Mouse (Mus musculus) neural tube, embryonic 11.5 days (tissue): Measurements from ENCODE around the gene Tpm4. TPM values are rescaled to one million over a fixed set of nuclear protein-coding genes. Genes with fewer than 3 reads are reported as not detected.
A peak's percentile ranks its signal among the peaks of the same experiment; 100 is the strongest.

Experiments
- ATAC-seq: fragments of 200-750 bp; cut with Nextera tagmentation; 2 replicates; pipeline ENCODE4 v1.8.0; 2017; ENCODE audit warnings: moderate number of reproducible peaks, mild to moderate bottlenecking, moderate TSS enrichment, moderate library complexity; ENCODE audit not compliant: insufficient read depth, low FRiP score, low TSS enrichment
- DNase-seq: peaks from one replicate; pipeline ENCODE4 v3.0.0-alpha.2; 2015; ENCODE audit warnings: low spot score
- H3K27ac ChIP-seq: fragments of 300-500 bp; sonication (generic); 2 replicates; pipeline ENCODE4 v1.5.1; 2014; ENCODE audit warnings: low read depth, mild to moderate bottlenecking, low read length
- H3K27me3 ChIP-seq: fragments of 300-500 bp; sonication (generic); 2 replicates; pipeline ENCODE4 v1.6.1; 2014; ENCODE audit warnings: mild to moderate bottlenecking, low read length, mixed read lengths; ENCODE audit not compliant: control insufficient read depth, insufficient read depth
- H3K36me3 ChIP-seq: fragments of 300-500 bp; sonication (generic); 2 replicates; pipeline ENCODE4 v1.6.1; 2014; ENCODE audit warnings: mild to moderate bottlenecking, low read length, moderate library complexity, mixed read lengths; ENCODE audit not compliant: control insufficient read depth, insufficient read depth
- H3K4me1 ChIP-seq: fragments of 300-500 bp; sonication (generic); 2 replicates; pipeline ENCODE4 v1.6.1; 2014; ENCODE audit warnings: low read length, mixed read lengths; ENCODE audit not compliant: control insufficient read depth, insufficient read depth
- H3K4me2 ChIP-seq: fragments of 300-500 bp; sonication (generic); 2 replicates; pipeline ENCODE4 v1.6.1; 2014; ENCODE audit warnings: low read depth, mild to moderate bottlenecking, moderate library complexity
- H3K4me3 ChIP-seq: fragments of 300-500 bp; sonication (generic); 2 replicates; pipeline ENCODE4 v1.5.1; 2014; ENCODE audit warnings: low read depth, low read length
- H3K9ac ChIP-seq: fragments of 300-500 bp; sonication (generic); 2 replicates; pipeline ENCODE4 v1.6.1; 2014; ENCODE audit warnings: mild to moderate bottlenecking, low read length
- H3K9me3 ChIP-seq: fragments of 300-500 bp; sonication (generic); 2 replicates; pipeline ENCODE4 v1.6.1; 2016; ENCODE audit warnings: low read length; ENCODE audit not compliant: control insufficient read depth
- WGBS: fragments of 180-500 bp; shearing (Covaris S2); extraction: QIAGEN DNeasy Blood & Tissue Kit; methylation state at CpG from one replicate; pipeline ENCODE4 v1.1.7; 2014; 5-methylcytosine and 5-hydroxymethylcytosine counted together
- polyA plus RNA-seq: library from polyadenylated mRNA; unstranded; fragments of >200 nt; fragmentation: Nextera tagmentation; extraction: Ambion mirVana; gene quantifications from 2 replicates; pipeline ENCODE4 v1.2.1, GENCODE M21; 2014

Gene Tpm4
- polyA plus RNA-seq, 1 experiment from 2014 or later: 554 TPM

DNA sequence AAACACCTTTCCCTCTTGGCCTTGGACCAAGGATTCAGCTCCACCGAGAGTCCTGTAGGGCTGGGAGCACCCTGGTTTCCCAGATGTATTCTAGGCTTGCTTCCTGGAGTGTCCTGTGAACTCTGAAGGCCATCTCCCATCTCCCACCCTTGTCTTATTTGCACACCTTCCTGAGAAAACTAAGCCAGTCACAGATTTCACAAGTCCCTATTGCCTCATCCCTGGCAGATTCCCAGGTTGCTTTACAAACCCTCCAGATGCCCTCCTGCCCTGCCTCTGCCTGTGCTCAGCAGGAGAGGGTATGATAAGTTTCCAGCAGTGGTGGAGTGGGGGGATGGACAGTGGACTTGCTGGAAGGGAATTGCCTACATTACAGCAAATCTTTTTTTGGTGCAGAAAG is 11.3 kb downstream of the Tpm4 start:
- ATAC-seq (no peak), DNase-seq (no peak)
- Histone ChIP-seq H3K9ac (no peak overlapping the region), H3K27me3 (no peaks in the 10 kb centered on the region), H3K4me1 (no peaks in the 10 kb centered on the region), H3K36me3 (peaks cover 27% of the 10 kb centered on the region), H3K4me2 (no peak overlapping the region), H3K9me3 (no peaks in the 10 kb centered on the region), H3K4me3 (no peak overlapping the region), H3K27ac (no peak overlapping the region)
- WGBS: 85% methylated on average over 1 of the region's 1 CpGs

DNA sequence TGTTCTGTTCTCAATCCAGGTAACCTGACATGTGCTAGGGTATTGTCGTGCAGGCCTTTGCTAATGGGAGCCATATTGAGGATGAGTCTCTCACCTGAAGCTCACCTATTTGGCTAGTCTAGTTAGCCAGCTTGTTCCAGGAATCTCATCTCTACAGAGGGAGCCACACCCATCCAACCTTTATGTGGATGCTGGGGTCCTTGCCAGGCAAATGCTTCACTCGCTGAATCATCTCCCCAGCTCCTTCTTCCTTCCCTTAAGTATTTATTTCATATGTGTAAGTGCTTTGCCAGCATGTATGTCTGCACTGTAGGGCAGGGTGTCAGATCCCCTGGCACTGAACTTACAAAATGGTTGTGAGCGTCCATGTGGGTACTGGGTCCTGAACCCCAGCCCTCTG is 11.8 kb downstream of the Tpm4 start:
- H3K36me3 ChIP-seq: peaks cover 27% of the 10 kb centered on the region
- DNase-seq (no peak), ATAC-seq (no peak)
- H3K27ac ChIP-seq: no peak overlapping the region
- H3K27me3 ChIP-seq: no peaks in the 10 kb centered on the region
- H3K9ac ChIP-seq: no peak overlapping the region
- H3K9me3 ChIP-seq: no peaks in the 10 kb centered on the region
- no peaks in the 10 kb centered on the region for H3K4me1 ChIP-seq
- no peak overlapping the region for H3K4me3 ChIP-seq
- H3K4me2 ChIP-seq: no peak overlapping the region
- WGBS: 96% methylated on average over 3 of the region's 3 CpGs

DNA sequence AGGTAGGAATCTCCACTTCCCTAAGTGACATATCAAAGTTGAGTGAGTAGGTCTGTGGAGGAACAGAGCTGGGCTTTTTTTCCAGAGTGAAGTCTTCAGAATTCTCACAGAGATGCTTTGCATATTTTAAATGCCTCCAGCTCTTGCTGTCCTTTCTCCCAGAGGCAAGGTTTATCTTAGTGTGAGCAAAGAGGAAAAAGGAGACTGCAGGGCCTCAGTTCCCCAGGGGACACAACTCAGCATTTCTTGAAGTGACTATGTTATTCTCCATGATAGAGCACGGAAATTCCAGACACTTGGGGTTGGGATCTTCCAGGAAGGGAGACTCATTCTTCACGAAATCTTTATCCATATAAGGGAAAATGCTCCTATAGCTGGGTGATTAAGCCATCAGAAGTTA is 12.5 kb downstream of the Tpm4 start:
- Histone ChIP-seq H3K27ac (no peak overlapping the region), H3K4me2 (no peak overlapping the region), H3K36me3 (peaks cover 26% of the 10 kb centered on the region), H3K9ac (no peak overlapping the region), H3K4me1 (no peaks in the 10 kb centered on the region), H3K4me3 (no peak overlapping the region), H3K27me3 (no peaks in the 10 kb centered on the region), H3K9me3 (no peaks in the 10 kb centered on the region)
- DNase-seq (no peak), ATAC-seq (no peak)
- WGBS: 87% methylated on average over 2 of the region's 2 CpGs

DNA sequence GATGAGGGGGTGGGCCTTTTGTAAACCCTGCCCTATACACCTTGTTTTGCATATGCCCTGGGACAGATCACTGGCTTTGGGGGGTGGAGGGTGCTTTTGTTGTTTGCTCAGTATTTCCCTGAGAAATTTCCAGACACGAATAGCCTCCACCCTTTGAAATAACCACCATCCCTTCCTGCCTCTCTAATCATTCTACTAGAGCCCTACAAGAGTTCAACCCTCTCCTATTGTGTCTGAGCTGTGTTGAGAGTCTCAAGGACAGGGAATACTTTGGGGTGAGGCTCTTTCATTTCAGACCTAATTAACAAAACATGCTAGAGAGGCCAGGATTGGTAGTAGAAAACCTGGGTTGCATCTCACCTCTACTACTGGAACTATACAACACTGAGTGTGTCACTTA is 14.3 kb downstream of the Tpm4 start:
- Histone ChIP-seq H3K9ac (no peak overlapping the region), H3K27me3 (no peaks in the 10 kb centered on the region), H3K27ac (no peak overlapping the region), H3K4me1 (no peaks in the 10 kb centered on the region), H3K36me3 (peaks cover 21% of the 10 kb centered on the region), H3K9me3 (no peaks in the 10 kb centered on the region), H3K4me3 (no peak overlapping the region), H3K4me2 (no peak overlapping the region)
- 81% methylated on average over 1 of the region's 1 CpGs for WGBS
- ATAC-seq: no peak
- no peak for DNase-seq

DNA sequence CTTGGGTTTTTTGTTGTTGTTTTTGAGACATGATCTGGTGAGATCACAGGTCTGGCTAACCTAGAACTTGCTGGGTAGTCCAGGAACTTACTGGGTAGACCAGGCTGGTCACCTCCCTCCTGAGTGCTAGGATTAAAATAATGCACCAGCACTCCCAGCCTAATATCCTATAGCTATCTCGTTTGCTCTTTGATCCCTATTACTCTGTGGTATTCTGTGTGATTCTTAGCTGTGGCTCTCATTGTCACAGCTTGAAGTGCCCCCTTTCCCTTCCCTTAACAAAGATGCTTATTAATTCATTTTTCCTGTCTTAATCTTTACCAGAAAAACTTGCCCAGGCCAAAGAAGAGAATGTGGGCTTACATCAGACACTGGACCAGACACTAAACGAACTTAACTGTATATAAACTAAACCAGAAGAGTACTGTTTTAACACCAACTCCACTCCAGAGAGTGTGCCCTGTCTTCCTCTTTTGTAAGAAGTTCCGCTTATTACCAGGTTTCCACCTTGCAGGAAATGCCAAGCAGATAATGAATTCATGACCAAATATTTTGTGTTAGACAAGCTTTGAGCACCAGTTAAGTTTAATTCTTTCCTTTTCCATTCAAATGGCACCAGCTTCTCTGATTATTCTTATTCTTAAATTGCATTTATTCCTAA is 16.8 kb downstream of the Tpm4 start:
- Histone ChIP-seq H3K4me1 (no peaks in the 10 kb centered on the region), H3K9ac (no peak overlapping the region), H3K36me3 (peaks cover 5% of the 10 kb centered on the region), H3K9me3 (no peaks in the 10 kb centered on the region), H3K4me3 (no peak overlapping the region), H3K27me3 (no peaks in the 10 kb centered on the region), H3K4me2 (no peak overlapping the region), H3K27ac (no peak overlapping the region)
- WGBS: 88% methylated on average over 3 of the region's 3 CpGs
- no peak for ATAC-seq
- no peak for DNase-seq

DNA sequence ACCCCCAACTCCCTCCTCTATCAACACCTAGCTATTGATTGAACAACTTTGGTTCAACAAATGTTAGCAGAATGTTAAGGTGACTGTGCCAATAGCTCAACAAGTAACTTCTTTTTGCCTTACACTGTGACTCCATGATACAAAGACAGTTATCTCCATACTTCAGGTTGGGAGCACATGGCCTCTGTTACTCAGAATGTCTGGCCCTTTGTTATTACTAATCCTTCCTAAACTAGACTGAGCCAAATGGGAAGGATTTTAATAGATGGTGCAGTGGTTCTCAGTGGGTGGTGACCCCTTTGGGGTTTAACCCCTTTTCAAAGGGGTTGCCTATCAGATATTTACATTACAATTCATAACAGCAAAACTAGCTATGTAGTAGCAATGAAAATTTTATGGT is 18.6 kb downstream of the Tpm4 start:
- ATAC-seq: no peak
- Histone ChIP-seq H3K27me3 (no peaks in the 10 kb centered on the region), H3K9ac (no peak overlapping the region), H3K9me3 (no peaks in the 10 kb centered on the region), H3K4me1 (no peaks in the 10 kb centered on the region), H3K27ac (no peak overlapping the region), H3K36me3 (no peaks in the 10 kb centered on the region; the same call in 1 of the 2 replicates), H3K4me2 (no peak overlapping the region), H3K4me3 (no peak overlapping the region)
- no peak for DNase-seq

DNA sequence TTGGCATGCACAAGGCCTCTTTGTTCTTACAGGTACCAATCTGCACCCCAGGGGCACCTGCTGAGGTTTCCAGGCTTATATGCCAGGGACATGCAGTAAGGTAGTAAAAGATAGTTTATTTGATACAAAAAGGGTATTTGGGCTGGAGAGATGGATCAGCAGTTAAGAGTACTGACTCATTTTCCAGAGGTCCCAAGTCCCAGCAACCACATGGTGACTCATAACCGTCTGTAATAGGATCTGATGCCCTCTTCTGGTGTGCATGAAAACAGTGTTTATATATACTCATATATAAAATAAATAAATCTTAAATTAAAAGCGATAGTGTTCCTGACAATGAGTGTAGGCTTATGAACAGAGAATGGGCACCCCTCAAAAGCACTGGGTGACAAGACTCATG is 23.3 kb downstream of the Tpm4 start:
- no peaks in the 10 kb centered on the region for H3K27me3 ChIP-seq
- ATAC-seq: no peak

DNA sequence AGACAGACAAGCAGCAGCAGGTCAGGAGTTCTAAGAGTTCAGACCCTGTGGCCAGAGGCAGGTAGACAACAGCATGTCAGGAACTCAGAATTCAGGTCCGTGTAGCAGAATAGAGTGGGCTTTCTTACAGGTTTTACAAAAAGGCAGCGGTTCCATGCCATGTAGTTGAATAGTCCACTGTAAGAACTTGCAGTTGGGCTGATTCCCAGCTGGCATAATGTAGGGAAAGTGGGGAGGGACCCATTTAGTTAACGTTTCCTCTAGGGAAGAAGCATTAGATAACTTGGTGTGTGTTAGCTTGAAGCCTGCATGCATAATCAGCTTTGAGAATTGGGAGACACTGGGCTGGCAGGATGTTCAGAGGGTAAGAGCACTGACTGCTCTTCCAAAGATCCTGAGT is 24.0 kb downstream of the Tpm4 start:
- no peak for DNase-seq
- no peak overlapping the region for H3K4me3 ChIP-seq
- no peak for ATAC-seq
- H3K4me2 ChIP-seq: no peak overlapping the region
- no peaks in the 10 kb centered on the region for H3K9me3 ChIP-seq
- H3K36me3 ChIP-seq: no peaks in the 10 kb centered on the region
- 81% methylated on average over 3 of the region's 3 CpGs for WGBS
- no peaks in the 10 kb centered on the region for H3K27me3 ChIP-seq
- H3K4me1 ChIP-seq: peaks cover 8% of the 10 kb centered on the region
- no peak overlapping the region for H3K9ac ChIP-seq
- no peak overlapping the region for H3K27ac ChIP-seq

More for the DNA sequence above, 23.3 kb downstream of the Tpm4 start:
- no peak overlapping the region for H3K4me3 ChIP-seq
- WGBS: 90% methylated on average over 2 of the region's 2 CpGs
- no peak overlapping the region for H3K27ac ChIP-seq
- H3K4me2 ChIP-seq: no peak overlapping the region
- H3K9ac ChIP-seq: no peak overlapping the region
- H3K9me3 ChIP-seq: no peaks in the 10 kb centered on the region
- DNase-seq: no peak
- H3K36me3 ChIP-seq: no peaks in the 10 kb centered on the region
- peaks cover 8% of the 10 kb centered on the region for H3K4me1 ChIP-seq

DNA sequence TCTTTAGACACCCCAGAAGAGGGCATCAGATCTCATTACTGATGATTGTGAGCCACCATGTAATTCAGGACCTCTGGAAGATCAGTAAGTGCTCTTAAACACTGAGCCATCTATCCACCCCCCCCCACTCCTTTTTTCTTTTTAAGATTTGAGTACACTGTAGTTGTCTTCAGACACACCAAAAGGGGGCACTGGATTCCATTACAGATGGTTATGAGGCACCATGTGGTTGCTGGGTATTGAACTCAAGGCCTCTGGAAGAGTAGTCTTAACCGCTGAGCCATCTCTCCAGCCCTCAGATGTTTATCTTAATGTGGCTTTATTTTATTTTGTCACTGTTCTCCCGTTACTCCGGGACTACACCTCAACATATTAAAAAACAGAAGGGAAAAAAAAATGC is 25.2 kb downstream of the Tpm4 start:
- H3K4me3 ChIP-seq: no peak overlapping the region
- peaks cover 8% of the 10 kb centered on the region for H3K4me1 ChIP-seq
- H3K9me3 ChIP-seq: no peaks in the 10 kb centered on the region
- peak overlapping the region; percentile 33 for H3K4me2 ChIP-seq
- no peak overlapping the region for H3K9ac ChIP-seq
- H3K36me3 ChIP-seq: no peaks in the 10 kb centered on the region; the same call in 1 of the 2 replicates
- WGBS: 75% methylated on average over 3 of the region's 3 CpGs
- no peak overlapping the region for H3K27ac ChIP-seq
- DNase-seq: no peak
- no peak for ATAC-seq
- no peaks in the 10 kb centered on the region for H3K27me3 ChIP-seq
